Mouse (Mus musculus): ENCODE data around the gene Slc26a11. TPM values are rescaled to one million over a fixed set of nuclear protein-coding genes. Genes with fewer than 3 reads are reported as not detected.
"Not testable (repeated sequence)": the region's sequence is repeated elsewhere in the genome, so short reads cannot be mapped to it uniquely, and the experiment has no call there.

Gene Slc26a11
- polyA plus RNA-seq, 1 experiment from 2014 or later = 5.0 TPM

- peak; percentile 95 for ATAC-seq
- H3K9me3 ChIP-seq = no peaks in the 10 kb centered on the region; the same call in 1 of the 2 replicates
- 0 out of 2 replicates have a peak, but pooled peaks cover 3% of the 10 kb centered on the region for H3K36me3 ChIP-seq
- H3K4me1 ChIP-seq (replicated peaks) = peaks cover 13% of the 10 kb centered on the region
- 0 out of 2 replicates have a peak overlapping the region, but pooled peaks have one; percentile 19 for H3K27ac ChIP-seq
- H3K4me3 ChIP-seq (replicated peaks) = peak overlapping the region; percentile 21
- H3K27me3 ChIP-seq = no peaks in the 10 kb centered on the region
- H3K9ac ChIP-seq (replicated peaks) = peak overlapping the region; percentile 57
- 25% methylated on average over 11 of the region's 11 CpGs for WGBS
- peak overlapping the region; percentile 49 for H3K4me2 ChIP-seq (replicated peaks)
These were observed 8.3 kb downstream of the Slc26a11 start for GRCm38 (mm10) chr11:119363534-119364145.

GRCm38 (mm10) chr11:119375425-119375824 is 20.1 kb downstream of the Slc26a11 start:
- H3K27me3 ChIP-seq = no peaks in the 10 kb centered on the region
- H3K9me3 ChIP-seq = no peaks in the 10 kb centered on the region
- ATAC-seq = no peak
- H3K4me1 ChIP-seq (replicated peaks) = no peaks in the 10 kb centered on the region
- H3K36me3 ChIP-seq = peaks cover 15% of the 10 kb centered on the region; the same call in 1 of the 2 replicates
- WGBS = 91% methylated on average over 6 of the region's 6 CpGs
- H3K27ac ChIP-seq = no peak overlapping the region
- no peak overlapping the region for H3K9ac ChIP-seq (replicated peaks)
- no peak overlapping the region for H3K4me2 ChIP-seq (replicated peaks)
- H3K4me3 ChIP-seq (replicated peaks) = no peak overlapping the region

- Histone ChIP-seq H3K9me3 (no peaks in the 10 kb centered on the region), H3K4me3 (replicated peaks) (no peak overlapping the region), H3K36me3 (peaks cover 15% of the 10 kb centered on the region; the same call in 1 of the 2 replicates), H3K4me1 (replicated peaks) (no peaks in the 10 kb centered on the region), H3K4me2 (replicated peaks) (no peak overlapping the region), H3K27me3 (no peaks in the 10 kb centered on the region), H3K9ac (replicated peaks) (no peak overlapping the region), H3K27ac (no peak overlapping the region)
- 95% methylated on average over 11 of the region's 11 CpGs for WGBS
- ATAC-seq = no peak
These were observed 22.0 kb downstream of the Slc26a11 start for GRCm38 (mm10) chr11:119377326-119377725.

- no peak overlapping the region for H3K27ac ChIP-seq
- no peak overlapping the region for H3K9ac ChIP-seq (replicated peaks)
- no peaks in the 10 kb centered on the region for H3K4me1 ChIP-seq (replicated peaks)
- 98% methylated on average over 1 of the region's 1 CpGs for WGBS
- peaks cover 15% of the 10 kb centered on the region; the same call in 1 of the 2 replicates for H3K36me3 ChIP-seq
- no peak overlapping the region for H3K4me3 ChIP-seq (replicated peaks)
- H3K4me2 ChIP-seq (replicated peaks) = no peak overlapping the region
- no peaks in the 10 kb centered on the region for H3K9me3 ChIP-seq
- no peaks in the 10 kb centered on the region for H3K27me3 ChIP-seq
- no peak for ATAC-seq
These were observed 23.2 kb downstream of the Slc26a11 start for GRCm38 (mm10) chr11:119378551-119378950.

- Histone ChIP-seq H3K9ac (replicated peaks) (no peak overlapping the region), H3K27me3 (no peaks in the 10 kb centered on the region), H3K4me1 (replicated peaks) (no peaks in the 10 kb centered on the region), H3K27ac (no peak overlapping the region), H3K4me3 (replicated peaks) (no peak overlapping the region), H3K4me2 (replicated peaks) (no peak overlapping the region), H3K9me3 (no peaks in the 10 kb centered on the region), H3K36me3 (peaks cover 15% of the 10 kb centered on the region; the same call in 1 of the 2 replicates)
- no peak for ATAC-seq
- WGBS = 85% methylated on average over 9 of the region's 9 CpGs
These were observed 26.4 kb downstream of the Slc26a11 start for GRCm38 (mm10) chr11:119381631-119382337.

GRCm38 (mm10) chr11:119382338-119382850 is 27.0 kb downstream of the Slc26a11 start:
- Histone ChIP-seq H3K27me3 (peaks cover 2% of the 10 kb centered on the region; the same call in 1 of the 2 replicates), H3K9me3 (no peaks in the 10 kb centered on the region), H3K36me3 (peaks cover 12% of the 10 kb centered on the region; the same call in 1 of the 2 replicates), H3K9ac (replicated peaks) (no peak overlapping the region), H3K4me2 (replicated peaks) (no peak overlapping the region), H3K27ac (no peak overlapping the region), H3K4me1 (replicated peaks) (no peaks in the 10 kb centered on the region), H3K4me3 (replicated peaks) (no peak overlapping the region)
- ATAC-seq = no peak
- WGBS = 75% methylated on average over 6 of the region's 6 CpGs

- Histone ChIP-seq H3K9me3 (no peaks in the 10 kb centered on the region), H3K27ac (no peak overlapping the region), H3K9ac (replicated peaks) (no peak overlapping the region), H3K27me3 (peaks cover 27% of the 10 kb centered on the region), H3K4me1 (replicated peaks) (peaks cover 4% of the 10 kb centered on the region), H3K36me3 (peaks cover 4% of the 10 kb centered on the region; the same call in 1 of the 2 replicates), H3K4me3 (replicated peaks) (no peak overlapping the region), H3K4me2 (replicated peaks) (no peak overlapping the region)
- no peak for ATAC-seq
- WGBS = 89% methylated on average over 4 of the region's 4 CpGs
These were observed 29.5 kb downstream of the Slc26a11 start for GRCm38 (mm10) chr11:119384904-119385303.

GRCm38 (mm10) chr11:119386306-119386705 is 30.9 kb downstream of the Slc26a11 start:
- Histone ChIP-seq H3K27me3 (peaks cover 41% of the 10 kb centered on the region), H3K9me3 (no peaks in the 10 kb centered on the region), H3K4me1 (replicated peaks) (peaks cover 12% of the 10 kb centered on the region), H3K36me3 (no peaks in the 10 kb centered on the region), H3K4me3 (replicated peaks) (no peak overlapping the region), H3K27ac (no peak overlapping the region), H3K4me2 (replicated peaks) (no peak overlapping the region), H3K9ac (replicated peaks) (no peak overlapping the region)
- ATAC-seq = no peak
- 95% methylated on average over 5 of the region's 5 CpGs for WGBS

GRCm38 (mm10) chr11:119387273-119387672 is 31.9 kb downstream of the Slc26a11 start:
- H3K4me3 ChIP-seq (replicated peaks); H3K9ac ChIP-seq (replicated peaks); ATAC-seq; H3K4me2 ChIP-seq (replicated peaks); H3K36me3 ChIP-seq; H3K27ac ChIP-seq; H3K9me3 ChIP-seq: not testable (repeated sequence)
- Histone ChIP-seq H3K4me1 (replicated peaks) (peaks cover 12% of the 10 kb centered on the region), H3K27me3 (peaks cover 51% of the 10 kb centered on the region)
- 36% methylated on average over 3 of the region's 3 CpGs for WGBS

DNA sequence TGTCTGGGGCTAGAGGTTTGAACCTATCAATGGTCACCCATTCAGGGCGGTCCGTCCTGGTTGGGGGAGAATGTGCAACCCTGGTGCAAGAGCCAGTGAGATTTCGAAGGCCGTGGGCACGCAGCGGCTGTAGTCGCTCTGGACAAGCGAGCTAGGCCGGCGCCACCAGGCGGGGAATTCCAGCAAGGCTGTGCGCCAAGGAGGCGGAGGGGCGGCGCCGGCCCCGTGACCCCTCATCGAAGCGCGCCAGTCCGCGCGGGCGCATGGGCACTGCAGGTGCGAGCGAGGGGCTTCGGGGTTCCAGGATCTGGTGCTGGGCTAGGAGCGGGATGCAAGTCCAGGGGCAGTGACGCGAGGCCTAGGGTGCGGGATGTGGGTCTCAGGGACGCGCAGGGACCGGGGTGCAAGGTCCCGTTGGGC is 34.5 kb downstream of the Slc26a11 start:
- Histone ChIP-seq H3K9me3 (no peaks in the 10 kb centered on the region), H3K27ac (no peak overlapping the region), H3K36me3 (no peaks in the 10 kb centered on the region), H3K4me3 (replicated peaks) (peak overlapping the region; percentile 46), H3K27me3 (peaks cover 77% of the 10 kb centered on the region), H3K9ac (replicated peaks) (peak overlapping the region; percentile 52), H3K4me2 (replicated peaks) (peak overlapping the region; percentile 84), H3K4me1 (replicated peaks) (peaks cover 22% of the 10 kb centered on the region)
- under 1% methylated on average over 35 of the region's 35 CpGs for WGBS
- ATAC-seq = 0 out of 2 replicates have a peak, but pooled peaks have one; percentile 50

DNA sequence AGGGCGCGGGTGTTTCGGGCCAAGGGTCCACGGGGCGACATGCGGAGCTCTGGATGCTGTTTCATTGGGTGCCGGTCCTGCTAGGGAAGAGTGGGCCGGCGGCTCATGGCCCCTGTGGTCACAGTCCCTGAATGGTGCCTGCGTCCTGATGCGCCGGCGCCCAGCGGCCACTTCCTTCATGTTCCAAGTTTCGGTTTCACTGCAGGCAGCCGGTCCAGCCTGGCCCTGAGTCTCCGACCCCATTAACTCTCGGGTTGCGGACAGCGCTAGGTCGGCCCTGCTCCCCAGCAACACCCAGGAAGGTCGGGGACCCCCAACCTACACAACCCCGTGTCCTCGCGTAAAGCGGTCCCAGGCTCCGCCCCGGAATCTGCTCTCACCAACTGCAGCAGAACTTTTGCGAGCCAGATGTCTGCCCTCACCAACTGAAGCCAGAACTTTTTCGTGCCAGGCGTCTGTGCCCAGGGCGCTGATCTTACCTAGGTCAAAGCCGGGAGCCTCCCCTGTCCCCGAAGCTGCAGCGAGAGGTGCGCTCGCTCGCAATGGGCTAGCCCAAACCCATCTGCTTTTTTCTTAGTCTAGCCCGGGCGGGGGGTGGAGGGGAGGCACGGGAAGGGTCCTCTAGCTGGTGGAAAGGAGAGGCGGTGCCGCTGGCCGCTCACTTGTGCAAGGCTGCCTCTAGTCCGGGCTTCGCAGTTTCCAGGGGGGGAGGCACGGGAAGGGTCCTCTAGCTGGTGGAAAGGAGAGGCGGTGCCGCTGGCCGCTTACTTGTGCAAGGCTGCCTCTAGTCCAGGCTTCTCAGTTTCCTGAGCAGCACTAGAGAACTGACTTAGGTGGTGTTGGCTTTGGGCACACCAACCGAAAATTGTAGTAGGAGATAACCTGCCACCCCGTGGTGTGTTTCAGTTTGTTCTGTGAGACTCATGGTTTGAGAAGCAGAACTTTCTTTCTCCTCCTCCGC is 35.2 kb downstream of the Slc26a11 start:
- WGBS = 2% methylated on average over 53 of the region's 53 CpGs
- H3K4me3 ChIP-seq (replicated peaks) = peak overlapping the region; percentile 46
- H3K4me1 ChIP-seq (replicated peaks) = peaks cover 22% of the 10 kb centered on the region
- H3K9me3 ChIP-seq = no peaks in the 10 kb centered on the region
- peak overlapping the region; percentile 84 for H3K4me2 ChIP-seq (replicated peaks)
- peak overlapping the region; percentile 52 for H3K9ac ChIP-seq (replicated peaks)
- 0 out of 2 replicates have a peak, but pooled peaks have one; percentile 38 for ATAC-seq
- H3K27me3 ChIP-seq = peaks cover 83% of the 10 kb centered on the region
- no peak overlapping the region for H3K27ac ChIP-seq
- no peaks in the 10 kb centered on the region for H3K36me3 ChIP-seq
